Mouse (Mus musculus) MEL (cell line): ENCODE results near the gene Arid1b. TPM values are rescaled to one million over a fixed set of nuclear protein-coding genes. Genes with fewer than 3 reads are reported as not detected.

Source experiments
- DNase-seq: peaks from one replicate; pipeline ENCODE4 v3.0.0; 2011; ENCODE audit warnings: low read depth, low spot score
- H3K27ac ChIP-seq: 2 replicates; pipeline ENCODE4 v1.5.1; 2012; ENCODE audit warnings: low read depth, mild to moderate bottlenecking, control low read depth, low read length, moderate library complexity; ENCODE audit not compliant: control insufficient read depth
- H3K27me3 ChIP-seq, 2 experiments: fragments of 150-350 bp in 1 of 2; sonication (generic) in 1 of 2; 2 replicates each; pipeline ENCODE4 v1.6.1; 2012; ENCODE audit warnings: low read length in 2 of 2, mild to moderate bottlenecking in 2 of 2, improper control_type of control experiment in 1 of 2, moderate library complexity in 1 of 2; ENCODE audit not compliant: insufficient read depth in 2 of 2, control insufficient read depth in 1 of 2
- H3K36me3 ChIP-seq, 2 experiments: 2 replicates each; pipeline ENCODE4 v1.6.1; 2012 to 2014; ENCODE audit warnings: low read length in 2 of 2, improper control_type of control experiment in 1 of 2, inconsistent platforms in 1 of 2, mild to moderate bottlenecking in 1 of 2; ENCODE audit not compliant: insufficient read depth in 2 of 2, control insufficient read depth in 1 of 2
- H3K4me1 ChIP-seq, 2 experiments: fragments of 150-350 bp in 1 of 2; sonication (generic) in 1 of 2; 2 replicates each; pipeline ENCODE4 v1.6.1; 2012; ENCODE audit warnings: low read length in 2 of 2, improper control_type of control experiment in 1 of 2, mild to moderate bottlenecking in 1 of 2; ENCODE audit not compliant: insufficient read depth in 2 of 2, control insufficient read depth in 1 of 2
- H3K4me3 ChIP-seq, 2 experiments: fragments of 150-350 bp in 1 of 2; sonication (generic) in 1 of 2; 2 replicates each; pipeline ENCODE4 v1.5.1; 2012; ENCODE audit warnings: low read depth in 2 of 2, low read length in 2 of 2, mild to moderate bottlenecking in 2 of 2, moderate library complexity in 2 of 2, control low read depth in 1 of 2, improper control_type of control experiment in 1 of 2; ENCODE audit not compliant: control insufficient read depth in 1 of 2, insufficient read depth in 1 of 2
- H3K79me2 ChIP-seq: 2 replicates; pipeline ENCODE4 v1.6.1; 2012; ENCODE audit warnings: mild to moderate bottlenecking, low read length, moderate library complexity; ENCODE audit not compliant: control insufficient read depth, poor library complexity, insufficient read depth
- H3K9ac ChIP-seq: 2 replicates; pipeline ENCODE4 v1.6.1; 2012; ENCODE audit warnings: low read depth, mild to moderate bottlenecking, control low read depth, low read length, moderate library complexity; ENCODE audit not compliant: control insufficient read depth, poor library complexity, severe bottlenecking
- H3K9me3 ChIP-seq: fragments of 150-350 bp; sonication (generic); replicated peaks from 2 replicates; pipeline ENCODE4 v1.6.1; 2012; ENCODE audit warnings: mild to moderate bottlenecking, low read length, improper control_type of control experiment, moderate library complexity; ENCODE audit not compliant: insufficient read depth
- BHLHE40 ChIP-seq: IDR thresholded peaks from 2 replicates; pipeline ENCODE4 v1.6.1; 2012; ENCODE audit warnings: low read depth, mild to moderate bottlenecking, inconsistent platforms, low read length, improper control_type of control experiment, borderline replicate concordance
- CHD1 ChIP-seq: IDR thresholded peaks from 2 replicates; pipeline ENCODE4 v1.6.1; 2012; ENCODE audit warnings: low read depth, mild to moderate bottlenecking, inconsistent platforms, low read length, improper control_type of control experiment
- CHD2 ChIP-seq: IDR thresholded peaks from 2 replicates; pipeline ENCODE4 v1.6.1; 2011; ENCODE audit warnings: low read length, improper control_type of control experiment
- CTCF ChIP-seq, 3 experiments: IDR thresholded peaks in 2 of 3; conservative IDR thresholded peaks in 1 of 3; 2 replicates each; pipeline ENCODE4 v1.5.1; 2011 to 2012; ENCODE audit warnings: low read length in 3 of 3, low read depth in 2 of 3, mild to moderate bottlenecking in 2 of 3, improper control_type of control experiment in 1 of 3, inconsistent platforms in 1 of 3, mixed read lengths in 1 of 3, moderate library complexity in 1 of 3; ENCODE audit not compliant: control insufficient read depth in 1 of 3, insufficient read depth in 1 of 3, poor library complexity in 1 of 3, severe bottlenecking in 1 of 3
- E2F4 ChIP-seq: IDR thresholded peaks from 2 replicates; pipeline ENCODE4 v1.6.1; 2011; ENCODE audit warnings: low read depth, low read length, improper control_type of control experiment, borderline replicate concordance
- ETS1 ChIP-seq: IDR thresholded peaks from 2 replicates; pipeline ENCODE4 v1.6.1; 2012; ENCODE audit warnings: low read depth, mild to moderate bottlenecking, inconsistent platforms, low read length, improper control_type of control experiment, moderate library complexity
- GABPA ChIP-seq: IDR thresholded peaks from 2 replicates; pipeline ENCODE4 v1.6.1; 2012; ENCODE audit warnings: low read depth, mild to moderate bottlenecking, inconsistent platforms, low read length, improper control_type of control experiment, moderate library complexity
- HCFC1 ChIP-seq: IDR thresholded peaks from 2 replicates; pipeline ENCODE4 v1.6.1; 2012; ENCODE audit warnings: low read depth, mild to moderate bottlenecking, inconsistent platforms, low read length, improper control_type of control experiment, moderate library complexity
- KAT2A ChIP-seq: conservative IDR thresholded peaks from 2 replicates; pipeline ENCODE4 v1.6.1; 2012; ENCODE audit warnings: low read depth, low read length, improper control_type of control experiment, inconsistent platforms
- MAZ ChIP-seq: IDR thresholded peaks from 2 replicates; pipeline ENCODE4 v1.6.1; 2012; ENCODE audit warnings: low read depth, mild to moderate bottlenecking, inconsistent platforms, low read length, improper control_type of control experiment
- MEF2A ChIP-seq: IDR thresholded peaks from 2 replicates; pipeline ENCODE4 v1.6.1; 2014; ENCODE audit warnings: low read depth, mild to moderate bottlenecking, inconsistent platforms, low read length, improper control_type of control experiment; ENCODE audit not compliant: poor library complexity, insufficient replicate concordance, severe bottlenecking; ENCODE audit errors: extremely low read depth
- MXI1 ChIP-seq: IDR thresholded peaks from 2 replicates; pipeline ENCODE4 v1.6.1; 2011; ENCODE audit warnings: mild to moderate bottlenecking, low read depth, low read length, improper control_type of control experiment
- MYB ChIP-seq: IDR thresholded peaks from 2 replicates; pipeline ENCODE4 v1.6.1; 2011; ENCODE audit warnings: mild to moderate bottlenecking, low read depth, low read length, improper control_type of control experiment
- MYC ChIP-seq: IDR thresholded peaks from 2 replicates; pipeline ENCODE4 v1.6.1; 2011; ENCODE audit warnings: low read depth, mild to moderate bottlenecking, low read length, improper control_type of control experiment, moderate library complexity
- NELFE ChIP-seq: IDR thresholded peaks from 2 replicates; pipeline ENCODE4 v1.6.1; 2011; ENCODE audit warnings: low read depth, low read length, improper control_type of control experiment
- NRF1 ChIP-seq: IDR thresholded peaks from 2 replicates; pipeline ENCODE4 v1.6.1; 2014; ENCODE audit warnings: low read depth, mild to moderate bottlenecking, inconsistent platforms, low read length, improper control_type of control experiment, moderate library complexity; ENCODE audit not compliant: poor library complexity, insufficient read depth, severe bottlenecking
- POLR2A ChIP-seq, 2 experiments: IDR thresholded peaks; 2 replicates each; pipeline ENCODE4 v1.6.1; 2011 to 2012; ENCODE audit warnings: low read length in 2 of 2, mild to moderate bottlenecking in 2 of 2, control low read depth in 1 of 2, improper control_type of control experiment in 1 of 2, low read depth in 1 of 2, moderate library complexity in 1 of 2; ENCODE audit not compliant: control insufficient read depth in 1 of 2, insufficient read depth in 1 of 2, poor library complexity in 1 of 2
- POLR2AphosphoS2 ChIP-seq: IDR thresholded peaks from 2 replicates; pipeline ENCODE4 v1.6.1; 2011; ENCODE audit warnings: low read length, improper control_type of control experiment
- SIN3A ChIP-seq: IDR thresholded peaks from 2 replicates; pipeline ENCODE4 v1.6.1; 2012; ENCODE audit warnings: low read length, improper control_type of control experiment, inconsistent platforms
- SMC3 ChIP-seq: IDR thresholded peaks from 2 replicates; pipeline ENCODE4 v1.6.1; 2011; ENCODE audit warnings: low read depth, low read length, improper control_type of control experiment
- TBP ChIP-seq: IDR thresholded peaks from 2 replicates; pipeline ENCODE4 v1.8.0; 2011; ENCODE audit warnings: low read depth, low read length, improper control_type of control experiment
- TCF12 ChIP-seq: IDR thresholded peaks from 2 replicates; pipeline ENCODE4 v1.6.1; 2014; ENCODE audit warnings: low read depth, mild to moderate bottlenecking, inconsistent platforms, low read length, improper control_type of control experiment, moderate library complexity
- USF1 ChIP-seq: IDR thresholded peaks from 2 replicates; pipeline ENCODE4 v1.6.1; 2014; ENCODE audit warnings: low read depth, mild to moderate bottlenecking, inconsistent platforms, low read length, improper control_type of control experiment, moderate library complexity
- ZKSCAN1 ChIP-seq: IDR thresholded peaks from 2 replicates; pipeline ENCODE4 v1.6.1; 2012; ENCODE audit warnings: low read depth, mild to moderate bottlenecking, inconsistent platforms, low read length, improper control_type of control experiment, moderate library complexity
- ZMIZ1 ChIP-seq: IDR thresholded peaks from 2 replicates; pipeline ENCODE4 v1.6.1; 2012; ENCODE audit warnings: low read depth, mild to moderate bottlenecking, inconsistent platforms, low read length, improper control_type of control experiment, moderate library complexity
- polyA plus RNA-seq, 2 experiments: library from polyadenylated mRNA; stranded (reverse) in 1 of 2; unstranded in 1 of 2; fragments of >175 nt in 1 of 2; fragments of >200 nt in 1 of 2; gene quantifications; 2 replicates each; pipeline versions ENCODE4 v1.2.1 to v1.2.4; 2012; ENCODE audit warnings: low replicate concordance in 2 of 2, low read depth in 1 of 2; ENCODE audit not compliant: insufficient read length in 2 of 2, insufficient read depth in 1 of 2, missing spikeins in 1 of 2
- total RNA-seq: library from RNA; depleted of rRNA; stranded (reverse); fragments of 300-350 nt; gene quantifications from 2 replicates; pipeline ENCODE4 v1.2.3, GENCODE M21; 2012

Arid1b gene
- total and polyA plus RNA-seq, 3 experiments, result 13.4 to 17.4 TPM; not detected in 1

DNA sequence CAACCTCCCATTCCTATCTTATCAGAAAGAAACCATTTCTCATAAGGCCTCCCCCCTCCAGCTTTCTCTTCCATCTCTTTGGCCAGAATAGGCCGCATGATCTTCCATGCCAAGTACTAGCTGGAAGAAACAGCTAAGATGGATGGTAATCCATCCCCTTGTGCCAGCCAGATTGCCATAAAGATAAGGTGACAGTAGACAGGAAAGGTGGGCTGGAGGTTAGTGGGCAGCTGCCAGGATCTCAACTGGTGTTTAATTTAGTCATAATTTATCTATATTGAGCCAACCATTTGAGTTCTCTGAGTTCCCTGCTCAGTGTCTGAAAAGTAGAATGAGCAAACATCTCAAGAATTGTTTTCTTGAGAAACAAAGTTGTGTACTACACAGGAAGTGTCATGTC is 391.6 kb downstream of the Arid1b start:
- H3K36me3 ChIP-seq, result no peaks in the 10 kb centered on the region
- TF ChIP-seq BHLHE40 (no peak), MXI1 (no peak), E2F4 (no peak)
- TF ChIP-seq, all 39 proteins: peak for 0
- no peaks in the 10 kb centered on the region for H3K79me2 ChIP-seq
- no peak overlapping the region for H3K4me3 ChIP-seq
- H3K27ac ChIP-seq, result no peak overlapping the region
- no peak overlapping the region for H3K9ac ChIP-seq
- H3K9me3 ChIP-seq, result no peaks in the 10 kb centered on the region
- H3K27me3 ChIP-seq, result no peaks in the 10 kb centered on the region; a peak in 1 of 4 replicates
- no peaks in the 10 kb centered on the region for H3K4me1 ChIP-seq
- no peak for DNase-seq

DNA sequence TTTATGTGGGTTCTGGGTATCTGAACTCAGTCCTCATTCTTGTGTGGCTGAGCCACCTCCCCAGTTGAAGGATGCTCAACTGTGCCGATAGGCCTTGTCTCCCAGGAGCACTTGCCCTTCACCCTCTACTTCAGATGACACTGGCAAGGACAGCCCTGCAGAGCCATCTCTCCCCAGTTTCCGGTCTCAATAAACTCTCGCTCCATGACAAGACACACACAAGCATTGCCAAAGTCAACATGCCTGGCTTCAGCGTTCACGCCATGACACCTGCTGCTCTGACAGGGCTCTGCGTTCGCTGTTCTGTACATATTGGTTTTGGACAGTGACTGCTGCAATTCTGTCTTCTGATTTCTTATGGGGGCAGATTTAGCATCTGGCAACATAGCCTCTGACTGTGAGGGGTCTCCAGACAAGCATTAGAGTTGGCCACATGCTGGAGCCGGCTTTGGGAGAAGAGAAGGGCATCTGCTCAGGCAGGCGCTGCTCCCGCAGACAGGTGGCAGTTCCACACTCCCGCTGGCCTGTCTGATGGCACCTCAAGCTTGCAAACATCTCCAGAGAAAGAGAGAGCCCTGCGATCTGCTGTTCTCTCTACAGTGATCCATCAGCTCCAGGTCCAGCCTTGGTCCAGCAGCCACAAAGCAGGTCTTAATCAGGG is 392.9 kb downstream of the Arid1b start:
- H3K9ac ChIP-seq, result no peak overlapping the region
- no peaks in the 10 kb centered on the region for H3K79me2 ChIP-seq
- no peaks in the 10 kb centered on the region; a peak in 1 of 4 replicates for H3K4me1 ChIP-seq
- no peak overlapping the region for H3K27ac ChIP-seq
- no peak for DNase-seq
- no peaks in the 10 kb centered on the region for H3K36me3 ChIP-seq
- no peaks in the 10 kb centered on the region; a peak in 1 of 4 replicates for H3K27me3 ChIP-seq
- H3K9me3 ChIP-seq, result no peaks in the 10 kb centered on the region
- TF ChIP-seq POLR2AphosphoS2 (no peak), HCFC1 (no peak), SMC3 (no peak), TBP (no peak), MAZ (no peak), NRF1 (no peak), USF1 (no peak), ZKSCAN1 (no peak), SIN3A (no peak), CHD1 (no peak)
- TF ChIP-seq, all 39 proteins: peak for 0
- no peak overlapping the region for H3K4me3 ChIP-seq

DNA sequence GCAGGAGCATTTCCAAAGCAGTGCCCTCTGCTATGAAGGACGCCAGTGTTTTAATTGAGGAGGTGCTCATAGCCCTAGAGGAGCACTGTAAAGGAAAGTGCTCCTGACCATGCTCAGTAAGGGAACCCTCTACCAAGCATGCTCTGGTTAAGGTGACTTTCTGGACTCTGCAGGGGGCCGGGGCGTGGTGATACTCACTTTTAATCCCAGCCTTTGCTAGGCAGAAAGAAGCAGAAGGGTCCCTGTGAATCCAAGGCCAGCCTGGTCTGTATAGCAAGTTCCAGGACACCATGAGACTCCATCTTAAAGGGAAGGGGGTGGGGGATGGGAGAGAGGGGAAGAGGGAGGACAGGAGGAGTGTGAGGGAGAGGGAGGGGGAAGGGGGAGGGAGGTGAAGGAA is 394.2 kb downstream of the Arid1b start:
- H3K4me1 ChIP-seq, result no peaks in the 10 kb centered on the region; a peak in 1 of 4 replicates
- no peaks in the 10 kb centered on the region; a peak in 1 of 4 replicates for H3K27me3 ChIP-seq
- H3K36me3 ChIP-seq, result no peaks in the 10 kb centered on the region
- no peak for DNase-seq
- H3K9ac ChIP-seq, result no peak overlapping the region
- no peak overlapping the region for H3K27ac ChIP-seq
- H3K4me3 ChIP-seq, result no peak overlapping the region
- TF ChIP-seq CTCF (IDR thresholded peaks at IDR 0.05 in 2 of 3, conservative IDR thresholded peaks at IDR 0.05 in 1 of 3; ENCODE audit: control insufficient read depth in 1 of 3, insufficient read depth in 1 of 3, low read depth in 2 of 3, low read length in 3 of 3, poor library complexity in 1 of 3, severe bottlenecking in 1 of 3) (no peak), CHD2 (no peak), E2F4 (no peak), TCF12 (no peak), TBP (no peak), MYC (no peak), SMC3 (no peak), KAT2A (no peak), MEF2A (no peak), POLR2A (IDR thresholded peaks at IDR 0.05; ENCODE audit: control insufficient read depth in 1 of 2, insufficient read depth in 1 of 2, low read depth in 1 of 2, low read length in 2 of 2, poor library complexity in 1 of 2) (no peak), MYB (no peak), GABPA (no peak), ETS1 (no peak), POLR2AphosphoS2 (no peak), NELFE (no peak), MXI1 (no peak), ZMIZ1 (no peak)
- TF ChIP-seq, all 39 proteins: peak for 0
- H3K79me2 ChIP-seq, result no peaks in the 10 kb centered on the region
- no peaks in the 10 kb centered on the region for H3K9me3 ChIP-seq
